Mouse (Mus musculus): ENCODE data around the gene Epsti1. TPM values are rescaled to one million over a fixed set of nuclear protein-coding genes. Genes with fewer than 3 reads are reported as not detected.

Epsti1 gene
- polyA plus RNA-seq, 1 experiment = not detected

DNA sequence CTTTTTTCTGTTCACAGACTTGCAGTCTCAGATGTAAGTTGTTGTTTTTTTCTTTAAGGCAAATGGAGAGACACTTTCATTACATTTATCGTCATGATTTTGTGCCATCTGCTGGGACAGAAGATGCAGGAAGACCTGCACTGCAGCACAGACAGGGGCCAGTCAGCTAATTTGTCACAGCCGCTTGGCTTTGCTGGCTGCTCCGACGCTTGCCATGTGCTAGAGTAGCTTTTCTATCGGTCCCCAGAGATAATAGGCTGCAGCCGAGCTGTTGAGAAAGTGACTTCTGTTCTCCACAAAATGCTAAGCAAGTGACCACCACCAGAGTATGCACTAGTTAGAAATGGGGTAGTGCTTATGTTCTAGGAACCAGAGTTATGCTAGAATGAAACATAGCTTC lies 104.0 kb downstream of the Epsti1 start:
- TF ChIP-seq CTCF (IDR thresholded peaks at IDR 0.05; ENCODE audit: low read depth, low read length) (no peak), POLR2A (IDR thresholded peaks at IDR 0.05; ENCODE audit: insufficient read depth, low read length) (no peak), EP300 (IDR thresholded peaks at IDR 0.05; ENCODE audit: insufficient read depth, low read depth, low read length) (no peak)

DNA sequence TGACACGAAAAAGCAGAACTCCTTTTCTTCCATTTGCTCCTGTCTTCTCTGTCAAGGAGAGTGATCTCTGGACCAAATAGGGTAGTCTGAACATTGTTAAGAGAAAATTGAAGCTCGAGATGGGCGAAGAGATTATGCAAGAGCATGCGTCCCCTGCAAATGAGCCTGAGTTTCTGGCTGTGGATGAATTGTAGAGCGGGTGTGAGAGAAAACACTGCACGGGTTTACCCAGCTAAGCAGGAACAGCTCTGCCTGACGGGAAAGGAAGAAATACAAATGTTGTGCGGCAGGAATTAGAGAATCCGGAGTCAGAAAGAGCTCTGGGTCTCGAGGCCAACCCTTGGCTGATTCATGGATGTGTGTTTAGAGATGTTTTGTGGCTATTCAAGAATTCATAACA lies 107.8 kb downstream of the Epsti1 start:
- H3K9ac ChIP-seq (ENCODE audit: low read depth, poor library complexity, severe bottlenecking) = no peak overlapping the region
- H3K27ac ChIP-seq (ENCODE audit: insufficient read depth, low read length) = no peak overlapping the region
- TF ChIP-seq EP300 (IDR thresholded peaks at IDR 0.05; ENCODE audit: insufficient read depth, low read depth, low read length) (no peak), POLR2A (IDR thresholded peaks at IDR 0.05; ENCODE audit: insufficient read depth, low read length) (no peak), CTCF (IDR thresholded peaks at IDR 0.05; ENCODE audit: low read depth, low read length) (no peak)
- no peaks in the 10 kb centered on the region for H3K4me1 ChIP-seq (ENCODE audit: control insufficient read depth, insufficient read depth, low read length)
- H3K36me3 ChIP-seq (ENCODE audit: control insufficient read depth, insufficient read depth, low read length, poor library complexity, severe bottlenecking) = no peaks in the 10 kb centered on the region
- H3K4me3 ChIP-seq (ENCODE audit: low read depth, low read length) = no peak overlapping the region
- H3K9me3 ChIP-seq (replicated peaks; ENCODE audit: control insufficient read depth, insufficient read depth, low read length, poor library complexity, severe bottlenecking) = no peaks in the 10 kb centered on the region
- H3K27me3 ChIP-seq (ENCODE audit: control insufficient read depth, insufficient read depth, low read length, poor library complexity, severe bottlenecking) = no peaks in the 10 kb centered on the region

More for the DNA sequence above, 104.0 kb downstream of the Epsti1 start:
- Histone ChIP-seq H3K27me3 (ENCODE audit: control insufficient read depth, insufficient read depth, low read length, poor library complexity, severe bottlenecking) (no peaks in the 10 kb centered on the region; the same call in 1 of the 2 replicates), H3K9me3 (replicated peaks; ENCODE audit: control insufficient read depth, insufficient read depth, low read length, poor library complexity, severe bottlenecking) (no peaks in the 10 kb centered on the region), H3K4me3 (ENCODE audit: low read depth, low read length) (no peak overlapping the region), H3K9ac (ENCODE audit: low read depth, poor library complexity, severe bottlenecking) (no peak overlapping the region), H3K4me1 (ENCODE audit: control insufficient read depth, insufficient read depth, low read length) (no peaks in the 10 kb centered on the region), H3K27ac (ENCODE audit: insufficient read depth, low read length) (no peak overlapping the region), H3K36me3 (ENCODE audit: control insufficient read depth, insufficient read depth, low read length, poor library complexity, severe bottlenecking) (no peaks in the 10 kb centered on the region)

DNA sequence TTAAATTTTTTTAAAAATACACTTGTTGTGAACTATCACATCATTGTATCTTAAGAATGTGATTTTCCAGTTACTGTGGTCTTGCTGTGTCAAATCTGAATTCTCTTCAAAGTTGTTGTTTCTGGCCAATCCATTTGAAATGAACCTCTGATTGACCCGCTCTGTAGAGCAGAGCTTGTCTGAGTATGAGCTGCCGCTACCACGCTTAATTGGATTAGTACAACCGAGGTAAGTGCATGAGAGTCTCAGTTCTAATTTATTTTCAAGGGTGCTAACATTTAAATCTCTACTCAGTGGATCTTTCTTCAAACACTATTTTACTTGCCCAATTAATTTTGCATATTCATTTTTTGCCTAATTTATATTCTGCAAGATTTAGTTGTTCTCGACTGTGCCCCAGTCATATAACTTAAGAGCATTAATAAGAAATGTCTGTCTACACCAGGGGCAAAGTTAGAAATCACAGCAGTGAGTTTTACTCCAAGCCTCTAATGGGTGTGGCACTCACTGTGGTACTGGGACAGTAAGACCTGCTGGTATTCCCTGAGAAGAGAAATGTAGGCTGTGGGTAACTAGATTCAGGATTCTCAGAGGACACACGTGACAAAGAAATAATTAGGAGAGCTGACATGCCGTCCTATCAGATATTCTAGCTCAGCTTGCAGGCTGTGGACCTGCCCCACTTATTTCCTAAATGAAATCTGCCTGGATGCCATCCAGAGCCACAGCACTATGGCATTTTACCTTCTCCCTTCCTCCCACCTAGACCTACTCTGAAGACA lies 111.7 kb downstream of the Epsti1 start:
- Histone ChIP-seq H3K4me1 (ENCODE audit: control insufficient read depth, insufficient read depth, low read length) (no peaks in the 10 kb centered on the region), H3K36me3 (ENCODE audit: control insufficient read depth, insufficient read depth, low read length, poor library complexity, severe bottlenecking) (no peaks in the 10 kb centered on the region), H3K9ac (ENCODE audit: low read depth, poor library complexity, severe bottlenecking) (no peak overlapping the region), H3K27ac (ENCODE audit: insufficient read depth, low read length) (no peak overlapping the region), H3K27me3 (ENCODE audit: control insufficient read depth, insufficient read depth, low read length, poor library complexity, severe bottlenecking) (no peaks in the 10 kb centered on the region), H3K9me3 (replicated peaks; ENCODE audit: control insufficient read depth, insufficient read depth, low read length, poor library complexity, severe bottlenecking) (no peaks in the 10 kb centered on the region), H3K4me3 (ENCODE audit: low read depth, low read length) (no peak overlapping the region)
- TF ChIP-seq EP300 (IDR thresholded peaks at IDR 0.05; ENCODE audit: insufficient read depth, low read depth, low read length) (no peak), CTCF (IDR thresholded peaks at IDR 0.05; ENCODE audit: low read depth, low read length) (no peak), POLR2A (IDR thresholded peaks at IDR 0.05; ENCODE audit: insufficient read depth, low read length) (no peak)

DNA sequence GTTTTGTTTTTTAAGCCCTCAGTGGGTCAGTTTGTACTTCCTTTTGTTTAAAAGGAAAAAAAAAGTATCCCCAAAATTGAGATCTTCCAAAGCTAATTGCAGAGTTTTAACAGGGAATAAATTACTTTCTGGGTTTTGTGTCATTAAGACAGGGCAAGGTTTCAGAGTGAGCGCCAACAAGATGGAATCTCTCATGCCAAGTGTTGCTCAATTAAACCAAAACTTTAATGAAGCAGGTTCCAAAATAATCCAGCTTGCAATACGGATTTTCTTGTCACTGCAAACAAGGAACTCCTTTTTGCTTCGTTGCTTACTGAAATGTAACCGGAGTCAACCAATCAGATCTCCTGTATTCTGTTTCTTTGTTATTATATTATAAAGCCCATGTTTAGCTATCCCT lies 112.4 kb downstream of the Epsti1 start:
- TF ChIP-seq CTCF (IDR thresholded peaks at IDR 0.05; ENCODE audit: low read depth, low read length) = no peak
- no peak for TF ChIP-seq EP300 (IDR thresholded peaks at IDR 0.05; ENCODE audit: insufficient read depth, low read depth, low read length)
- TF ChIP-seq POLR2A (IDR thresholded peaks at IDR 0.05; ENCODE audit: insufficient read depth, low read length) = no peak
- Histone ChIP-seq H3K36me3 (ENCODE audit: control insufficient read depth, insufficient read depth, low read length, poor library complexity, severe bottlenecking) (no peaks in the 10 kb centered on the region), H3K27ac (ENCODE audit: insufficient read depth, low read length) (no peak overlapping the region), H3K4me1 (ENCODE audit: control insufficient read depth, insufficient read depth, low read length) (no peaks in the 10 kb centered on the region), H3K27me3 (ENCODE audit: control insufficient read depth, insufficient read depth, low read length, poor library complexity, severe bottlenecking) (no peaks in the 10 kb centered on the region), H3K4me3 (ENCODE audit: low read depth, low read length) (no peak overlapping the region), H3K9ac (ENCODE audit: low read depth, poor library complexity, severe bottlenecking) (no peak overlapping the region), H3K9me3 (replicated peaks; ENCODE audit: control insufficient read depth, insufficient read depth, low read length, poor library complexity, severe bottlenecking) (no peaks in the 10 kb centered on the region)

DNA sequence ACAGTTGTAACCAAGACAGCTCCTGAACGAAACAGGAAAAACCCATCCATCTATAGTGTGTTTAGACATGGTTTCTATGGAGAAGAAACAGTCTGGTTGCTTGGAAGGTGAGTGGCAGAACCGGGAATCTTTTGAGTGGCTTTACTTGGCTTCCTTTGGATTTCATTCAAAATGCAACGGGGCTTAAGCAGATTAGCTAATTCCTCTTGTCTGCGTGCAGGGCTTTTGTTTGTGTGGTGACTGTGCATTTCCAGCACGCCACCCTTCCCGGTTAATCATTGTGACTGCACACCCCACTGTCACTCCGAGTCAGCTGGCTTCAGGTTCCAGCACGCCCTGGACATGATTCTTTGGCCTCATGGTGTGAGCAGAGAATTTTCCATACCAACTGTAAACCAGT lies 115.9 kb downstream of the Epsti1 start:
- no peak overlapping the region for H3K27ac ChIP-seq (ENCODE audit: insufficient read depth, low read length)

DNA sequence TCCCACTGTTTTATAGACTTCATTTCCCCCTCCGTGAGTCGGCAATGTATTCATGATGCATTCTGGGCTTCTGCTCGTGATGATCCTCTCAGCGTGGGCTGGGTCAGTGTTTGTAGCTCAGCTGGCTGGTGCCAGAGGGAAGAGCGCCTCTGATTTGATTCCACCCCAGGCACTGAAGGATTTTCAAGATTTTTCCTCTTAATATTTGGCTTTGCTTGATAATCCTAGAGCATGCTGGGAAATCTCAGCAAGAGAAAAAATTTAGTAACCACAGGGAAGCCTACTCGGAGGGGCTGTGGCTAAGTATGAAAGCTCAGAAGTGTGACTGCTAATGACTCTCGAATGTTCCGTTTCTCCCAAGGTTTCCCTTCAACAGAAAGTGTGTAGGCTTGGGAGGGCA lies 134.8 kb downstream of the Epsti1 start:
- Histone ChIP-seq H3K36me3 (ENCODE audit: control insufficient read depth, insufficient read depth, low read length, poor library complexity, severe bottlenecking) (no peaks in the 10 kb centered on the region), H3K4me1 (ENCODE audit: control insufficient read depth, insufficient read depth, low read length) (no peaks in the 10 kb centered on the region), H3K27ac (ENCODE audit: insufficient read depth, low read length) (no peak overlapping the region), H3K9me3 (replicated peaks; ENCODE audit: control insufficient read depth, insufficient read depth, low read length, poor library complexity, severe bottlenecking) (no peaks in the 10 kb centered on the region), H3K27me3 (ENCODE audit: control insufficient read depth, insufficient read depth, low read length, poor library complexity, severe bottlenecking) (no peaks in the 10 kb centered on the region), H3K4me3 (ENCODE audit: low read depth, low read length) (no peak overlapping the region), H3K9ac (ENCODE audit: low read depth, poor library complexity, severe bottlenecking) (no peak overlapping the region)
- TF ChIP-seq EP300 (IDR thresholded peaks at IDR 0.05; ENCODE audit: insufficient read depth, low read depth, low read length) (no peak), POLR2A (IDR thresholded peaks at IDR 0.05; ENCODE audit: insufficient read depth, low read length) (no peak), CTCF (IDR thresholded peaks at IDR 0.05; ENCODE audit: low read depth, low read length) (no peak)

More for the DNA sequence above, 115.9 kb downstream of the Epsti1 start:
- no peaks in the 10 kb centered on the region for H3K9me3 ChIP-seq (replicated peaks; ENCODE audit: control insufficient read depth, insufficient read depth, low read length, poor library complexity, severe bottlenecking)
- no peaks in the 10 kb centered on the region for H3K36me3 ChIP-seq (ENCODE audit: control insufficient read depth, insufficient read depth, low read length, poor library complexity, severe bottlenecking)
- H3K27me3 ChIP-seq (ENCODE audit: control insufficient read depth, insufficient read depth, low read length, poor library complexity, severe bottlenecking) = no peaks in the 10 kb centered on the region
- H3K9ac ChIP-seq (ENCODE audit: low read depth, poor library complexity, severe bottlenecking) = no peak overlapping the region
- TF ChIP-seq POLR2A (IDR thresholded peaks at IDR 0.05; ENCODE audit: insufficient read depth, low read length) = no peak
- TF ChIP-seq CTCF (IDR thresholded peaks at IDR 0.05; ENCODE audit: low read depth, low read length) = no peak
- no peak overlapping the region for H3K4me3 ChIP-seq (ENCODE audit: low read depth, low read length)
- H3K4me1 ChIP-seq (ENCODE audit: control insufficient read depth, insufficient read depth, low read length) = no peaks in the 10 kb centered on the region

Data from ES-Bruce4 (cell line).